Comparison of ENCODE assay signal across 11 mouse cellular contexts in the genomic region with DNA sequence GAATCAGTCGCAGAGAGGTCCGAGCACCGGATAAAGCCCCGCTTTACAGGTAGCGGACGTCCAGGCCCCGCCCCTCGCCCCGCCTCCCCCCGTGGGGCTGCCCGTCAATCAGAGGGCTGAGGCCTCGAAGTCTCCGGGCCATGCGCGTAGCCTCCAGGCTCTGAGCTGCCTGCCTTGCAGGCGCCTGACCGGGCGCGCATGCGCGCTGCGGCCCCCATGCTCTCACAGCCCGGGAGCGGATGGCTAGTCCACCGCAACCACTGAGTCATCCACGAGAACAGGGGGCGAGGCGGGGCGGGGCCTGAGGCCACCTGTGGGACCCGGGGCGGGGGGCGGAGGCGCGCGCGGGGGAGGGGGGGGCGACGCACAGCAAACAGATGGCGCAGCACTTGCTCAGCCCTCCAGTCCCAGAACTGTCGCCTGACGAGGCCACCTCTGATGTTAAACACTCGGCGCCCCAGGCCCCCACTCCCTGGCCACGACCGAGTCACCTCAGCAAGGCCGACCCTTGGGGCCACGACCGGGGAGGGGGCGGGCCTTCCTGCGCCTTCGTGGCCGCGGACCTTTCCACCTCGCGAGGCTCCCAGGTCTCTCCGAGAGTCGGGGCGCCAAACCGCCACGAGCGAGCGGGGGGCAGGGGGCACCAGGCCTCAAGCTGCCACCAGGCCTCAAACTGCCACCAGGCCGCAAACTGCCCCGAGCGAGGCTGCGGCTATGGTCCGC. TPM values are rescaled to one million over a fixed set of nuclear protein-coding genes. Genes with fewer than 3 reads are reported as not detected.
A peak's percentile ranks its signal among the peaks of the same experiment; 100 is the strongest.
DNase-seq lines count a peak whose midpoint lies in the region; ATAC-seq lines count a peak whose summit lies in the region.
"Had no signal": no experiment of that assay in that cellular context is flagged by ENCODE, and none has a peak within 500 bp of the region (broad histone marks: within the 10 kb centered on the region; RNA-seq: fewer than 3 reads in every experiment).

No protein-coding gene starts in this region.

- H3K36me3 ChIP-seq in heart, embryonic 16.5 days (ENCODE audit: control insufficient read depth, insufficient read depth), result no peaks in the 10 kb centered on the region
- H3K36me3 ChIP-seq in limb, embryonic 11.5 days (ENCODE audit: control insufficient read depth, insufficient read depth, low read length), result no peaks in the 10 kb centered on the region
- H3K36me3 ChIP-seq: stomach, embryonic 15.5 days had no signal

- H3K4me1 ChIP-seq in heart, embryonic 16.5 days (ENCODE audit: control insufficient read depth, insufficient read depth, low read length), result no peaks in the 10 kb centered on the region
- no peaks in the 10 kb centered on the region for H3K4me1 ChIP-seq in limb, embryonic 11.5 days (ENCODE audit: control insufficient read depth, insufficient read depth, low read length)
- H3K4me1 ChIP-seq: stomach, embryonic 15.5 days had no signal

- H3K4me3 ChIP-seq in heart, embryonic 16.5 days (ENCODE audit: low read length), result no peak overlapping the region
- H3K4me3 ChIP-seq in limb, embryonic 11.5 days (ENCODE audit: low read depth, low read length), result no peak overlapping the region
- H3K4me3 ChIP-seq: stomach, embryonic 15.5 days had no signal

- no peak overlapping the region for H3K27ac ChIP-seq in heart, embryonic 16.5 days (ENCODE audit: low read length)
- no peak overlapping the region for H3K27ac ChIP-seq in limb, embryonic 11.5 days (replicated peaks; ENCODE audit: low read depth, low read length)
- H3K27ac ChIP-seq: stomach, embryonic 15.5 days had no signal

- intact Hi-C loops in heart, postnatal 10 days (cut with DNase I), result no loop called here

- peaks cover 18% of the 10 kb centered on the region for H3K9me3 ChIP-seq in heart, embryonic 16.5 days (replicated peaks; ENCODE audit: control insufficient read depth, low read length)
- H3K9me3 ChIP-seq in limb, embryonic 11.5 days (ENCODE audit: control insufficient read depth, low read length), result peaks cover 8% of the 10 kb centered on the region; the same call in 1 of the 2 replicates
- H3K9me3 ChIP-seq: stomach, embryonic 15.5 days had no signal

- H3K9ac ChIP-seq in heart, embryonic 16.5 days (ENCODE audit: low read length), result no peak overlapping the region
- H3K9ac ChIP-seq in limb, embryonic 11.5 days (ENCODE audit: low read length), result no peak overlapping the region
- H3K9ac ChIP-seq: stomach, embryonic 15.5 days had no signal

- 60% methylated on average over 50 of the region's 67 CpGs for WGBS in heart, embryonic 16.5 days
- 73% methylated on average over 55 of the region's 67 CpGs for WGBS in limb, embryonic 11.5 days

- no peak for DNase-seq in heart, postnatal 10 days
- DNase-seq in thymus, postnatal 14 days, result peak; percentile 4
- DNase-seq in thymus, adult 18-20 months, result no peak
- peak; percentile 24 for DNase-seq in limb, embryonic 11.5 days (ENCODE audit: low spot score)
- peak; percentile 93 for DNase-seq in testis, postnatal 14 days (ENCODE audit: low spot score)
- no peak for DNase-seq in yolk sac, embryonic 10.5 days (ENCODE audit: low spot score)
- no peak for DNase-seq in spleen, postnatal 36 days (ENCODE audit: low spot score in 2 of 2)
- DNase-seq: kidney, postnatal 25 days had no signal

- H3K4me2 ChIP-seq in heart, embryonic 16.5 days (ENCODE audit: low read depth, low read length), result peak overlapping the region; percentile 29; the same call in 1 of the 2 replicates
- no peak overlapping the region for H3K4me2 ChIP-seq in limb, embryonic 11.5 days (ENCODE audit: low read depth, severe bottlenecking)
- H3K4me2 ChIP-seq: stomach, embryonic 15.5 days had no signal

- no peak; the same call in 1 of the 2 replicates for ATAC-seq in heart, embryonic 16.5 days (replicated peaks; ENCODE audit: extremely low read depth, insufficient read depth, low FRiP score)
- no peak for ATAC-seq in limb, embryonic 11.5 days (ENCODE audit: insufficient number of reproducible peaks, low FRiP score, low TSS enrichment, low read depth)

- H3K27me3 ChIP-seq in heart, embryonic 16.5 days (ENCODE audit: control insufficient read depth, insufficient read depth, low read length), result no peaks in the 10 kb centered on the region
- H3K27me3 ChIP-seq in limb, embryonic 11.5 days (ENCODE audit: control insufficient read depth, insufficient read depth, low read length), result no peaks in the 10 kb centered on the region
- H3K27me3 ChIP-seq: stomach, embryonic 15.5 days had no signal

RNA-seq across cellular contexts. Expression of a gene that starts 1.1 kb away (rescaled TPM):
- not detected in 2 replicates for polyA plus RNA-seq in heart, embryonic 16.5 days (2015; fragmentation: Nextera tagmentation; extraction: Ambion mirVana)
- not detected for total RNA-seq in heart, postnatal 10 days (2021)
- polyA plus RNA-seq in limb, embryonic 11.5 days (2014; fragmentation: Nextera tagmentation; extraction: Ambion mirVana), result not detected in 2 replicates
- polyA plus RNA-seq: lung, embryonic 16.5 days; stomach, embryonic 15.5 days had no signal

Comparison
In these comparisons a context has a peak if more than half of its experiments do, and no peak if none do; other contexts are left out.
1. DNase-seq: peak in thymus, postnatal 14 days (single experiment), limb, embryonic 11.5 days (single experiment) and testis, postnatal 14 days (single experiment); none in heart, postnatal 10 days (0 of 2), thymus, adult 18-20 months (0 of 2), yolk sac, embryonic 10.5 days (single experiment) and spleen, postnatal 36 days (0 of 2).